Mouse (Mus musculus): ENCODE results near the gene Man2a2. TPM values are rescaled to one million over a fixed set of nuclear protein-coding genes. Genes with fewer than 3 reads are reported as not detected.
"Not testable (repeated sequence)": the region's sequence is repeated elsewhere in the genome, so short reads cannot be mapped to it uniquely, and the experiment has no call there.

Man2a2 gene
- total RNA-seq, 2 experiments from 2014 or later, result 112 to 121 TPM

GRCm38 (mm10) chr7:80401041-80401859 is 30.1 kb upstream of the Man2a2 start:
- no peak for DNase-seq
- intact Hi-C loops (cut with DNase I), result no loop called here

- intact Hi-C loops (cut with DNase I), result no loop called here
- DNase-seq, result no peak
Measured at GRCm38 (mm10) chr7:80400571-80400970, 29.4 kb upstream of the Man2a2 start.

GRCm38 (mm10) chr7:80400099-80400498 is 28.9 kb upstream of the Man2a2 start:
- intact Hi-C loops (cut with DNase I), result no loop called here
- peak; percentile 63 for DNase-seq

- no peak for DNase-seq
- intact Hi-C loops (cut with DNase I), result no loop called here
Measured at GRCm38 (mm10) chr7:80398654-80399444, 27.7 kb upstream of the Man2a2 start.

- DNase-seq, result no peak
- intact Hi-C loops (cut with DNase I), result no loop called here
Measured at GRCm38 (mm10) chr7:80397986-80398385, 26.8 kb upstream of the Man2a2 start.

- intact Hi-C loops (cut with DNase I); DNase-seq: not testable (repeated sequence)
Measured at GRCm38 (mm10) chr7:80396427-80396826, 25.3 kb upstream of the Man2a2 start.

- intact Hi-C loops (cut with DNase I), result no loop called here
Measured at GRCm38 (mm10) chr7:80394600-80394999, 23.4 kb upstream of the Man2a2 start.

GRCm38 (mm10) chr7:80392119-80392518 is 20.9 kb upstream of the Man2a2 start:
- intact Hi-C loops (cut with DNase I), result no loop called here
- DNase-seq, result no peak

More at GRCm38 (mm10) chr7:80394600-80394999, 23.4 kb upstream of the Man2a2 start:
- DNase-seq, result no peak

GRCm38 (mm10) chr7:80387633-80388543 is 16.7 kb upstream of the Man2a2 start, which contains the start of gene Fes:
Gene Fes (minus strand): TSS chr7:80387946.
- DNase-seq, result no peak
- intact Hi-C loops (cut with DNase I), result loop anchor here (5.0 kb wide), 1 partner anchor 334 kb away; no protein-coding TSS in a partner anchor

- DNase-seq, result no peak
- intact Hi-C loops (cut with DNase I), result loop anchor here (5.0 kb wide), 1 partner anchor 335 kb away; no protein-coding TSS in a partner anchor
Measured at GRCm38 (mm10) chr7:80387033-80387632, 16.0 kb upstream of the Man2a2 start.

- DNase-seq, result peak; percentile 93
- intact Hi-C loops (cut with DNase I), result loop anchor here (5.0 kb wide), 1 partner anchor 336 kb away; no protein-coding TSS in a partner anchor
Measured at GRCm38 (mm10) chr7:80386235-80386930, 15.2 kb upstream of the Man2a2 start.

GRCm38 (mm10) chr7:80382919-80383318 is 11.7 kb upstream of the Man2a2 start:
- intact Hi-C loops (cut with DNase I), result no loop called here
- no peak for DNase-seq

GRCm38 (mm10) chr7:80379531-80379930 is 8.4 kb upstream of the Man2a2 start:
- DNase-seq, result no peak
- intact Hi-C loops (cut with DNase I), result no loop called here

GRCm38 (mm10) chr7:80377471-80377870 is 6.3 kb upstream of the Man2a2 start:
- DNase-seq, result peak; percentile 55
- intact Hi-C loops (cut with DNase I), result no loop called here

- intact Hi-C loops (cut with DNase I), result no loop called here
- DNase-seq, result no peak
Measured at GRCm38 (mm10) chr7:80376192-80376591, 5.0 kb upstream of the Man2a2 start.

- intact Hi-C loops (cut with DNase I), result no loop called here
Measured at GRCm38 (mm10) chr7:80375376-80376039, 4.3 kb upstream of the Man2a2 start.

GRCm38 (mm10) chr7:80374733-80375132 is 3.6 kb upstream of the Man2a2 start:
- intact Hi-C loops (cut with DNase I), result no loop called here
- no peak for DNase-seq

More at GRCm38 (mm10) chr7:80375376-80376039, 4.3 kb upstream of the Man2a2 start:
- no peak for DNase-seq

GRCm38 (mm10) chr7:80374280-80374679 is 3.1 kb upstream of the Man2a2 start:
- no peak for DNase-seq
- intact Hi-C loops (cut with DNase I), result no loop called here

GRCm38 (mm10) chr7:80373850-80374249 is 2.7 kb upstream of the Man2a2 start:
- intact Hi-C loops (cut with DNase I), result no loop called here
- DNase-seq, result peak; percentile 46
